19 mouse cellular contexts compared by ENCODE assay signal in genomic region chr6:87835695-87836094, GRCm38 (mm10).
"Had no signal": no experiment of that assay in that cellular context is flagged by ENCODE, and none has a peak within 500 bp of the region (broad histone marks: within the 10 kb centered on the region; RNA-seq: fewer than 3 reads in every experiment).

Gm45140 (minus strand) TSS chr6:87835795.

- H3K4me3 ChIP-seq: limb, embryonic 10.5 days; limb, embryonic 13.5 days; midbrain, embryonic 13.5 days; stomach, embryonic 15.5 days had no signal

- ATAC-seq: liver, postnatal 0 days; lung, postnatal 0 days; midbrain, embryonic 13.5 days; midbrain, embryonic 16.5 days had no signal

- H3K27me3 ChIP-seq: limb, embryonic 13.5 days; midbrain, embryonic 13.5 days; stomach, embryonic 15.5 days had no signal

- DNase-seq: kidney, adult 11 months; kidney, adult 9 months; kidney, postnatal 14 days; kidney, postnatal 4 days; liver; liver, postnatal 0 days; lung, embryonic 14.5 days; right cerebral cortex, adult 18-20 months; right cerebral cortex, postnatal 14 days; spleen, adult 18-20 months; thymus, postnatal 36 days had no signal

- H3K9me3 ChIP-seq: limb, embryonic 10.5 days; limb, embryonic 13.5 days; midbrain, embryonic 10.5 days; midbrain, embryonic 13.5 days; stomach, embryonic 15.5 days had no signal

- H3K4me2 ChIP-seq: lung, embryonic 14.5 days; midbrain, embryonic 13.5 days; stomach, embryonic 15.5 days had no signal

- H3K9ac ChIP-seq: limb, embryonic 13.5 days; liver, embryonic 14.5 days; liver, postnatal 0 days; lung, embryonic 14.5 days; midbrain, embryonic 13.5 days; stomach, embryonic 15.5 days had no signal

- H3K27ac ChIP-seq: limb, embryonic 10.5 days; limb, embryonic 13.5 days; liver, embryonic 14.5 days; midbrain, embryonic 10.5 days; midbrain, embryonic 13.5 days; stomach, embryonic 15.5 days had no signal
